Mouse (Mus musculus) splenic B cell, adult 2 months (primary cell): ENCODE data around the gene Ldlrad3.

Experiments used
- DNase-seq: peaks from one replicate; pipeline ENCODE4 v3.0.0-alpha.2; 2011; ENCODE audit warnings: low read depth, low spot score
- H3K27me3 ChIP-seq: 2 replicates; pipeline ENCODE4 v1.6.1; 2012; ENCODE audit warnings: mild to moderate bottlenecking, low read length, moderate library complexity, mixed read lengths; ENCODE audit not compliant: control insufficient read depth, poor library complexity, insufficient read depth, severe bottlenecking
- H3K36me3 ChIP-seq: 2 replicates; pipeline ENCODE4 v1.6.1; 2012; ENCODE audit warnings: mild to moderate bottlenecking, low read length, moderate library complexity, mixed read lengths; ENCODE audit not compliant: control insufficient read depth, poor library complexity, insufficient read depth, severe bottlenecking

The Ldlrad3 gene

GRCm38 (mm10) chr2:102021371-102022084 is 164.7 kb downstream of the Ldlrad3 start:
- Histone ChIP-seq H3K27me3 (no peaks in the 10 kb centered on the region), H3K36me3 (no peaks in the 10 kb centered on the region)
- no peak for DNase-seq

- no peaks in the 10 kb centered on the region for H3K36me3 ChIP-seq
- no peak for DNase-seq
- no peaks in the 10 kb centered on the region for H3K27me3 ChIP-seq
Measured at GRCm38 (mm10) chr2:102020546-102020945, 165.6 kb downstream of the Ldlrad3 start.

- Histone ChIP-seq H3K36me3 (no peaks in the 10 kb centered on the region), H3K27me3 (no peaks in the 10 kb centered on the region)
- no peak for DNase-seq
Measured at GRCm38 (mm10) chr2:102014538-102015113, 171.6 kb downstream of the Ldlrad3 start.

- no peak for DNase-seq
- Histone ChIP-seq H3K36me3 (no peaks in the 10 kb centered on the region), H3K27me3 (no peaks in the 10 kb centered on the region)
Measured at GRCm38 (mm10) chr2:102011311-102011975, 174.7 kb downstream of the Ldlrad3 start.

- no peaks in the 10 kb centered on the region for H3K27me3 ChIP-seq
- no peak for DNase-seq
- H3K36me3 ChIP-seq: no peaks in the 10 kb centered on the region
Measured at GRCm38 (mm10) chr2:102009766-102010265, 176.4 kb downstream of the Ldlrad3 start.

- H3K27me3 ChIP-seq: no peaks in the 10 kb centered on the region
- no peak for DNase-seq
- H3K36me3 ChIP-seq: no peaks in the 10 kb centered on the region
Measured at GRCm38 (mm10) chr2:102006143-102006542, 180.0 kb downstream of the Ldlrad3 start.

GRCm38 (mm10) chr2:102005377-102006007 is 180.7 kb downstream of the Ldlrad3 start:
- no peaks in the 10 kb centered on the region for H3K36me3 ChIP-seq
- no peak for DNase-seq
- no peaks in the 10 kb centered on the region for H3K27me3 ChIP-seq

- Histone ChIP-seq H3K27me3 (no peaks in the 10 kb centered on the region), H3K36me3 (no peaks in the 10 kb centered on the region)
- no peak for DNase-seq
Measured at GRCm38 (mm10) chr2:102003776-102004264, 182.4 kb downstream of the Ldlrad3 start.

- H3K27me3 ChIP-seq: no peaks in the 10 kb centered on the region
- no peak for DNase-seq
- no peaks in the 10 kb centered on the region for H3K36me3 ChIP-seq
Measured at GRCm38 (mm10) chr2:102002974-102003775, 183.0 kb downstream of the Ldlrad3 start.

GRCm38 (mm10) chr2:102002408-102002973 is 183.7 kb downstream of the Ldlrad3 start:
- no peak for DNase-seq
- H3K27me3 ChIP-seq: no peaks in the 10 kb centered on the region
- no peaks in the 10 kb centered on the region for H3K36me3 ChIP-seq

GRCm38 (mm10) chr2:102001661-102002060 is 184.5 kb downstream of the Ldlrad3 start:
- Histone ChIP-seq H3K36me3 (no peaks in the 10 kb centered on the region), H3K27me3 (no peaks in the 10 kb centered on the region)
- no peak for DNase-seq

- no peaks in the 10 kb centered on the region for H3K27me3 ChIP-seq
- H3K36me3 ChIP-seq: no peaks in the 10 kb centered on the region
- DNase-seq: no peak
Measured at GRCm38 (mm10) chr2:101998911-101999572, 187.1 kb downstream of the Ldlrad3 start.

- Histone ChIP-seq H3K36me3 (no peaks in the 10 kb centered on the region), H3K27me3 (no peaks in the 10 kb centered on the region)
- no peak for DNase-seq
Measured at GRCm38 (mm10) chr2:101997013-101997412, 189.2 kb downstream of the Ldlrad3 start.
